Mouse (Mus musculus): ENCODE data around the gene Ets2.

DNA sequence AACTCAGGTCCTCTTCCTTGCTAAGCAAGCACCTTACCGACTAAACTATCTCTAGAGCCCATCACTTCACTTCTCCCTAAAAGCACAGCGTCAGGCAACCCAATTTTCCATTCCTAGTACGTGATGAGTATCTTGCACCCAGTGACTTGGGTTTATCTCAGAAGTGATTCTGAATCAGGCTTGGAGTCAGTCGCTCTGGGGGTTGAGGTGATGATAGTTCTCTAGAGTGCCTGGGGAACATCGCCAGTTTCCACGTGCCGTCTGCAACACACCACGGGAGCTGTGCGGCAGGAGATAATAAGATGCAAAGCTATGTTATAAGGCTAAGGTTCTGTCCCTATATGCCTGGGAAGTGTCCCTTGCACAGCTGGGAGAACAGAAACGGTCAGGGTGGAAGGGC lies 35.6 kb upstream of the Ets2 start:
- no peak for TF ChIP-seq POLR2A (IDR thresholded peaks at IDR 0.05; ENCODE audit: low read depth, low read length)
- no peak for TF ChIP-seq CTCF (IDR thresholded peaks at IDR 0.05; ENCODE audit: borderline replicate concordance, insufficient read depth, low read length)
